Mouse (Mus musculus): Measurements from ENCODE around the gene Flvcr1.

The Flvcr1 gene

DNA sequence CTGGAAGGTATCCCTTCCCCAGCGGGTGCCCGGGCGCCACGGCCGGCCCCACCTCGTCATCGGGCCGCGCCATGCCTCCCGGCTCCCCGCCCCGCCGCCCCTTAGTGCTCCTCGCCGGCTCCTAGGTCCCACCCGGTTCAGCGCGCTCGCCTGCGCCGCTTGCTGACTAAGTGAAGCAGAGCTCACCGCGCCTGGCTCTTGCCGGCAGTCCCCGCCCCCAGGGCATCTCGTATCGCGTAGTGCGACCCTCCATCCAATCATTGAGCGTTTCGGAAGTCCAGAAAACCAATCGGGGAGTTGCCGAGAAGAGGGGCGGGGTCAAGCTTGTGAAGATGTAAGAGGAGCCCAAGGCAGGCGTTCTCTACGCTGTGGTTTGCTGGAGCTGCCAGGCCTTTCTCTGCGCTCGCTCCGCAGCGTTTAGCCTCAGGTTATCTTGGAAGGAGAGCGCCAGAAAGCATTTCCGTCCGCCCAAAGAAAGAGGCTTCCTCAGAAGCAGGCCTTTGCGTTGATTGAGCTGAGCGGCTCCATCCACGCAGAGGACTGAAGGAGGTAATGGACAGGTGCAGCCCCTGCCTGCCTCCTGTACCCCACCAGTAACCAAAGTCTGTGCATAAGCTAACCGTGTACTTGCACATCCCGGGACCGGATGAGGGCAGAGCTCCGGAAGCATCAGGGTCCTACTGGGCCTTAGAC, at the start of gene Flvcr1:
TSS of gene Flvcr1 (minus strand) at position 138 of the 693 bp plus-strand sequence.
- DNase-seq (ENCODE audit: low read depth, low spot score): peak; percentile 100

DNA sequence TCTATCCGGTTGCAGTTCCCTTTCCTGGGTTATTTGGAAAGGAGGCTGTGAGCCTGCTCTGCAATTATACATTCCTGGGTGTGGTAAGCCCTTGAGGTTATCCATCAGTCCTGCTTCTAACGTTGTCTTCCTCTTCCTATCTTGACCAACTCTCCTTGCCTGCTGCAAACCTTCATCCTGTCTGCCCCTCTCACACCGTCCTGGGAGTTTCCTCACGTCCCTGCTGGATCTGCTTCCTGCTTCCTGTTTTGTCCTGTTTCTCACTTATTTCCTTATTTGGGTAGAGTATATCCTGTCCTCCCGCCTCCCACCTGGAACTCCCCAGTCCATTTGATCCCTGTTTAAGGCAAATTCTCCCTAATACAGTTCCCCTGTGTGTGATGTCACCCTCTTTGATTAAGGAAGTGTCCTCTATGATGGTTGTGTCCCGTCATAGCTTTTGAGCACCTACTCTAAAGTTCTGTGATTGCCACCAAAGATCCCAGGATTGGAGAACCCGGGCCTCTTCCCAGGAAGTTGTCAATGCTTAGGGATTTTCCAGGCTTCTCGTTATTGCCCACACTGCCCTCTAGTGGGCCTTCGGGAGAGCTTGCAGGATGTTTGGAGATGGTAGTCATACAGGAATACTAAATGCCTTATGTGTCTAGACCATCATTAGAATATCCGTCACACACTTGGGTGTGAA, 49.4 kb upstream of the Flvcr1 start:
- DNase-seq (ENCODE audit: low read depth, low spot score): peak; percentile 73

DNA sequence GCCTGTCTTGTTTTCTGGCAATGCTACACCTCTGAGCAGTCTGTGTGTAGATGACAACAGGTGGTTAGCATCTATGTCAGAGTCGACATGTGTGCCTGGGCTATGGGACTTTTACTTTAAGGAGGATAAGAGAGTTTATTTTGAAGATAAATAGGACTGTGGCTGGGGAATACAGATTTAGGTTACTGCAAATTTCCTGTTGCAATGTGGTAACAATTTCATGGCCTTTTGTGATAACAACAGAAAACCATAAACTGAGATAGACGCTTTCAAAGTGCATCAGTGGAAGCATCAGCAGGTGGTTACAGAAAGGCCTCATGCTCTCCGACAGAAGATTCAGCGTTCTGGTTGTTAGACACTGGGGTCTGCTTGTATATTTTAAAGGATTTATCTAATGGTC, 47.5 kb upstream of the Flvcr1 start:
- DNase-seq (ENCODE audit: low read depth, low spot score): no peak

DNA sequence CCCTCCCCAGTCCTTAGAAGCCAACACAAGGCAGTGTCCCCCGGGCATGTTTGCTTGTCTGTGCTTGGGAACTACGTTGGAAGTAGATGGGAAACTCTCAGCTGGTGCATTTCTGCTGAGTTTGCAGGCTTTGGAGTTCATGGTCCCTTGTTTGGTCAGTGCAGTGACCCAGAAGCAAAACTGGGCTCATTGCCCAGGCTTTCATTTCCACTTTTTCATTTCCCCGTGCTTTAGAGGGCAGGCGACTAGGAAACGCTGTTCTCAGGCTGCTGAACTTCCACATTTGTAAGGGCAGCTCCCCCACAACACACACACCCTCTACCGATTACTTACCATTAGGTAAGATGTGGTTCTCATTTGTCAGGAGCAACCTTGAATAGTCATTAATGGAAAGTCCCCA, 47.0 kb upstream of the Flvcr1 start:
- DNase-seq (ENCODE audit: low read depth, low spot score): no peak

DNA sequence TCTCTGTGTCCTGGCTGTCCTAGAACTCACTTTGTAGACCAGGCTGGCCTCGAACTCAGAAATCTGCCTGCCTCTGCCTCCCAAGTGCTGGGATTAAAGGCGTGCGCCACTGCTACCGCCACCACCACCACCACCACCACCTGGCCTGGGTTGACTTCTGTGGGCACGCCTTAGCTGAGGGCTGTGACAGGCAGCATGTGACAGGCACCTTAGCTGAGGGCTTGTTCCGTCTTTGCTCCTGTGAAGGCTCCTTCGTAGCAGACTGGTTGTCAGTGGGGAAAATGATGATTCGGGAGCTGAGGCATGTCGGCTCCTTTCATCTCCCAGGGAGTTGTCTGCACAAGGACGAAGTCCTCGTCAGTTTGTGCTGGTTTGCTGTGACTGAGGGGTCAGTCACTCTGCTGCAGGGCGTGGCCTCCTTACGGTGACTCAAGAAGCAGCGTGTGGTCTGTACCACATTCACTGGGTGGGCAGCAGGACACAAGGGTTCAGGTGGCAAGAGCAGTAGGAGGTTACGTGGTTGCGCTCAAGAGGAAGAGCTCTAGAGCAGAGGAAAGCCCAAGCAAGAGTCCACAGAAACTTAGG, 46.5 kb upstream of the Flvcr1 start:
- DNase-seq (ENCODE audit: low read depth, low spot score): no peak

DNA sequence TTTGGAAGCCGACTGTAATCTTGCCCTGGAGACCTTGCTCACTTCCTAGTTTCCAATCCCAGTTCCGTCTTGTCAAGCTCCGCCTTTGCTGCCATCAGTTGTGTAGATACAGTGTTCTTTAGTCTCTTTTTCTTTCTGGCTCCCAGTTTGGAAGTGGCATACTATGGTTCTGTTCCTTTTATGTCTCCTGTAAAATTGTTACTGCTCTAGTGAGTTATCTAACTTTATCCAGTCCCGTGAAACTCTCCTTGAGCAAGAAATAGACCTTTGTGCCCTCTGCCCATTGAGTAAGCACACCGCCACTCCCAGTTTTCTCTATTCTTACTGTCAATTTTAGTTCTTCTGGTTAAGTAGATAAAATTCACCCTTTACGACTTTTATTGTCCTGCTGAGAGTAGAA, 45.7 kb upstream of the Flvcr1 start:
- no peak for DNase-seq (ENCODE audit: low read depth, low spot score)

DNA sequence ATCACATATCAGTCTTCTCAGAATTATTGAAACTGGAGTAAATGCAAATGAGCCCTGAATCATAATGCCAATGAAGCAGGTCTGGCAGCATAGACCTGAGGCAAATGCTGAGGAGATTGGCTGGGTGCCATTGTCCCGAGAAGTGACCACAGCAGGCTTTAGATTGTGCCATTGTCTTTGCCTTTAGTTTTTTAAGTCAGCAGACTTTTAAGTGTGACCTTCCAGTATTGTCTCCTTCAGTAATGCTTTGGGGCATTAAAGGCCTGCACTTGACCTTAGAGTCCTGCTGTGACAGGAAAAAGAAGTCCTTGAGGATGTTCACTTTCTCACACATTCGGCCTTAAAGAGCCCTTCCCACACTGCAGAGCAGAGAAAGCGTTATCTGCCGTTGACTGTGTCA, 44.3 kb upstream of the Flvcr1 start:
- no peak for DNase-seq (ENCODE audit: low read depth, low spot score)

DNA sequence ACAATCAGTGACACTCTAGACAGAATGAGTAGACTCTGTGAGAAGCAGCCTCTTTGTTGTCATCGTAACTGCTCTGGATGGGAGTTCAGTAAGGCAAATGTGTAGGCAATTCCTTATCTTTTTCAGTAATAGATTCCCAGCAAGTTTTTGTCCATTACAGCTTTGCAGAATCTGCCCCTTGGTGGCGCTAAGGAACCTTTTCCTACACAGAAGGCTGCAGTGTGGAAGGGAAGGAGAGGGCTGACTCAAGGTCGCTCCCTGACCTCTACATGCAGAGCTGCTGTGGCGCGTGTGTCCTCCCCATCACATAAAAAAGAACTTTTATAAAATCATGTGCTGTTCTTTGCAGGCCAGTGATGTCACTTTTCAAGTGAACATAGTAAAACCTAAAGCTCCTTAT, 42.4 kb upstream of the Flvcr1 start:
- no peak for DNase-seq (ENCODE audit: low read depth, low spot score)

DNA sequence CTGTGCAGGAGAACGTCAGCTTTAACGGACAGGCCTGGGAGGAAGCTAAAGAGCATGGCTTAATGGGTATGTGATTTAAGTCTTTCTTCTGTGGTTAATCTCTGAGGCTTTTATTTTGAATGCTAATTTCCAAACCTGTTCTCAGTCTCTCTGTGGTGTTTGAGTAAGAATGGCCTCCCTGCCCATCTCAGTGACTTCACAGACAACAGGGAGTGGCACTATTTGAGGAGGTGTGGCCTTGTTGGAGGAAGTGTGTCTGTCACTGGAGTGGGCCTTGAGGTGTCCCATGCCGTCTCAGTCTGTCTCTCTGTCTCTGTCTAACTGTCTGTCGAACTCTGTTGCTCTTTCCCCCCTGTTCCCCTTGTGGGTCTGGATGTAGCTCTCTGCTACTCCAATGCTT, 39.2 kb upstream of the Flvcr1 start:
- no peak for DNase-seq (ENCODE audit: low read depth, low spot score)

DNA sequence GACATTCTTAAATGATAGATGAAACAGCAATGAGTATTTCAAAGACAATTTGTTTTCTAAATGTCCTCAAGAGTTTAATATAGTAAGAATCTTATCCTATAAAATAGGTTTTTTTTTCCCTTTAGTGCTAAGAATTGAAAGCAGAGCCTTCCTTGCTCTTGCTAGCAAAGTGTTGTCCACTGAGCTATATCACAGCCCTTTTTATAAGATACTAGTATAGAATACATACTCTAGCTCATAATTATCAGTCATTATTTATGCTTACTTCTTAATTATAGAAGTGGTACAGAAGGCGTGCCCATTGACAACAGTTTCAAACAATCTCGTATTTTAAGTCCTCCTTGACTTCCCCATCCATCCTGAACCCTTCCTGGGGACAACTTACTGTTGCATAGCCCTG, 38.6 kb upstream of the Flvcr1 start:
- DNase-seq (ENCODE audit: low read depth, low spot score): no peak

DNA sequence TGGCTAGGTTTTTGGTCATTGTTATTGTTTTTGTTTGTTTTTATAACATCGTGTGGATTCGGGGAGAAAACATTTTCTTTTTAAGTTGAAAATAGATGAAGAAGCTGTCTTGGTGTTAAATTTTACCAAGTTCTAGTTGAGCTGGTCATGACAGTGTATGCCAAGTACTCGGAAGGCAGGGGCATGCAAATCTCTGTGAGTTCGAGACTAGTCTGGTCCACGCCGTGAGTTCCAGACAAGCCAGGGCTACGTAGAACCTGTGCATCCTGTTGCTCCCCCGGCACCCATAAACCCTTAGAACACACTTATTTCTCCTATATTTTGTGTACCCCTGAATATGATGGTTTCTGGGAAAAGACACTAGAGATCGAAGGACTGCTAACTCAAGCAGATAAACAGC, 37.7 kb upstream of the Flvcr1 start:
- DNase-seq (ENCODE audit: low read depth, low spot score): no peak

DNA sequence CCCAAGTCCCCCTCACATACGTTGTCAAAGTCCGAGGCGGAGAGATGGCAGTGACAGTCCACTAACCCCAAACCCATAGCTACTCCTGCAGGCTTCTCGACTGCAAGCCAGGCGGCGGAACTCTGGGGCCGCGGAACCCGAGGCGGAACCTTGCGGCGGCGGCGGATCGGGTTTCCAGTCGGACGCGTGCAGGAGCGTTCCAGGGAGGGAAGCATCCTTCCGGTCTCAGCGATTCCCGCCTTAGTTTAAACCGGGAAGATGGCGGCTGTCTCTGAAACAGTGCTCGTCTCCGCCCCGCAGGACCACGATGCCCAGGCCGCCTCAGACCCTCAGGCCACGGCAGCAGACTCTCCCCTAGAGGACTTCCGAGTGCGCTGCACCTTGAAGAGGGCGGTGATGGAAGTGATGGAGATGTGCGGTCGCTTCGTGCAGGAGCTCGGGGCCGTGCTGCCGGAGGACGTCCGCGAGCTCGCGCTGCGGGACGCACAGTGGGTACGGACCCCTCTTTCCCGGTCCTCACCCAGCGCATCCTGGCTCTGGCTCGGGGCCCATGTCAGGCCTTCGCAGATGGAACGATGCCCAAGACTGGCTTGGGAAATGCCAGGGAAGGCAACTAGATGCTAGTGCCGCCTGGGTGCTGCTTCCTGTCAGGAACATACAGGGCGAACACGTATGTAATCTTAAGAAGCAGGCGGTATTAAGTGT, 37.0 kb upstream of the Flvcr1 start, which contains the start of the genes Tatdn3 and Nsl1:
TSS of gene Tatdn3 (minus strand) at position 152 of the 705 bp plus-strand sequence.
TSS of gene Nsl1 (plus strand) at position 232 of the 705 bp plus-strand sequence.
- DNase-seq (ENCODE audit: low read depth, low spot score): peak; percentile 90

DNA sequence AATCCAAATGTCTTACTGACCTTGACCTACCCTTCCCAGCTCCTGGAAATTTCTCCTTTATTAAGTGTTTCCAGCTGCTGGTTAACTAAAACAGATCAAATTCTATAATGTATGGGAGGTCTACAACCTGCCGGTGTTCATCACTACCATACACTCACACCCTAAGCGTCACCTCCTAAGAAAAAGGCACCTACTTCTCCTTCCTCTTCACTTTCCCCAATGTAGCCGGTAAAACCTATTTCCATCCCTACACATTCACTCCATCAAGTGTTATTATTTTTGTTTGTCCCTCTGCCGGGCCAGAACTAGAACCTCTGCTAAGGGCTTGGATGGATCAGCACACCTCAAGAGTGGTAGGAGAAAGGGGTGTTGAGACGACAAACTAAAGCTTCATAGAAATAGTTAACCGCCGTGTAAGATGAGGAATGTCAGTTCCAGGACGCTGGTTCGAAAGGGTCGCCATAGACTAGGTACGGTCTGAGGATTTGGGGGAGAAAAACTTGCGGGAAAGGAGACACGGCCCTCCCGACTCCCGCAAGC, 36.4 kb upstream of the Flvcr1 start:
- DNase-seq (ENCODE audit: low read depth, low spot score): no peak

DNA sequence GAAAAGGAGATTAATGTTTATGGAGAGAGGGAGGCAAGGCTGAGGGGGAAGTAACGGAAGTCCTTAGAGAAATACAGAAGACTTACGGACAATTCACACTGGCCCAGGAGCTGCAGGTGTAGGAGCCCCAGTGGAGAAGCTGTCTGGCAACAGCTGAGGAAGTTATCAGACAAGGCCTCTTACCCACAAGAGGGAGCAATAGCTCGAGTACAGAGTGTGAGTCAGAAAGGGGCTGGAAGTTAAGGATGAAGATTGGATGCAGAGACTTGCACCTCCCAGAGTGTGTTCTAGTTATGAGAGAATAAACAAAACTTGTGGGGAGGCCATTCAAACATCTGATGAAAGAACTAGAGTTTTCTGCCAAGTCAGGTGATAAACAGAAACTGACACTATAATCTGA, 31.5 kb upstream of the Flvcr1 start:
- no peak for DNase-seq (ENCODE audit: low read depth, low spot score)

DNA sequence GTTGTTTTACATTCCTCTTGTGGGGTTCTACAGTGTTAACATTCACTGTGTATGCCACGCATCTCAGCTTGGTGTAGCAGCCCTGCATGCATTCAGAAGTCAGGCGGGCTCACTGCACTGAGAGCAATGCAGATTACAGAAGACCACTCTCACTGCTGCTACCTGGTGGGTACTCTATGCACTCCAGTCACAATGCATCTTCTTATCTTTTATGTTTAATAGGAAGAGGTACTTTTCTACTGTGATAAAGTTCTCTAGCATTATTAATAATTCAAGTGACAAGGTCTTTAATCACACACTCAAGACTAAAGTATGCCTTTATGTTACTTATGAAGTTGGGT, 29.5 kb upstream of the Flvcr1 start:
- DNase-seq (ENCODE audit: low read depth, low spot score): no peak

DNA sequence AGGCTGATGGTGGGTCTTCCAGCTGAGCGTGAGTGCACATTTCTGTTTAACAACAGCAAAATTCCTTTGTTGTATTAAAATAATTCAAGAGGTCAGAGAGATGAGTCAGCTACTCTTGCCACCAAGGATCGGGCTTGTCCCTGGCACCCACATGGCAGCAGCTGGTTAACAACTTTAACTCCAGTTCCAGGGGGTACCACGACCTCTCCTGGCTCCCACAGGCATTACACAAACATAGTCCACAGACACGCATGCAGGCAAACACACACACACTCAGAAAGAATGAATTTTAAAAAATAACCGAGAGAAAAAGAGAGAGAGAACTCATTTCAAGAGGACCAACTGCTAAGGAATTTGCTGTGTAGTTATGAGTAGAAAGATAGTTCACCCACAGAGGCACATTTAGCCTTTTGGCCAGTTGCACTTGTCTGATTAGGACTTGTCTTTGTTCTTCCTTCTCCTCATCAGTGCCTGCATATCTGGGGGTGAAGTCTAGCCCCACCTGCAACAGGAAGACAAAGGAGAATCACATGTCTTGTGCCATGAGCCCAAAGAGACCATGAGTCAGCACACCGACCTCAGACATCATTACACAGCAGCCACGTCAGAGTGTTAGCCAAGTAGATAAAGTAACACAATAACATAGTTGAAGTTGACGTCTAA, 29.0 kb upstream of the Flvcr1 start:
- no peak for DNase-seq (ENCODE audit: low read depth, low spot score)

DNA sequence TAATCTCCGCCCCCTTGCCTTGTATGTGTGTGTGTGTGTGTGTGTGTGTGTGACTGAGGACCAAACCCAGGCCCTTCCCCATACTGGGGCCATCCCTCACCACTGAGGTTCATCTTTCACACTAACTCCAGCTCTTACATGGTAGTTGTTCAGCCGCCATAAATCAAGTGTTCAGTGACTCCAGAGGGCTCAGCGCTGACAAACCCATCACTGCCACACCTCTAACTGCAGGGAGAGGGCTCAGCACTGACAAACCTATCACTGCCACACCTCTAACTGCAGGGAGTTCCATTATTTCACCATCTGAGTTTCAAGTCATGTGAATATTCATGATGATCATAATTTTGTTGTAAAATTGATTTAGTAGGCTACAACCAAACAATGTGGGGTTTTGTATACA, 27.6 kb upstream of the Flvcr1 start:
- no peak for DNase-seq (ENCODE audit: low read depth, low spot score)

DNA sequence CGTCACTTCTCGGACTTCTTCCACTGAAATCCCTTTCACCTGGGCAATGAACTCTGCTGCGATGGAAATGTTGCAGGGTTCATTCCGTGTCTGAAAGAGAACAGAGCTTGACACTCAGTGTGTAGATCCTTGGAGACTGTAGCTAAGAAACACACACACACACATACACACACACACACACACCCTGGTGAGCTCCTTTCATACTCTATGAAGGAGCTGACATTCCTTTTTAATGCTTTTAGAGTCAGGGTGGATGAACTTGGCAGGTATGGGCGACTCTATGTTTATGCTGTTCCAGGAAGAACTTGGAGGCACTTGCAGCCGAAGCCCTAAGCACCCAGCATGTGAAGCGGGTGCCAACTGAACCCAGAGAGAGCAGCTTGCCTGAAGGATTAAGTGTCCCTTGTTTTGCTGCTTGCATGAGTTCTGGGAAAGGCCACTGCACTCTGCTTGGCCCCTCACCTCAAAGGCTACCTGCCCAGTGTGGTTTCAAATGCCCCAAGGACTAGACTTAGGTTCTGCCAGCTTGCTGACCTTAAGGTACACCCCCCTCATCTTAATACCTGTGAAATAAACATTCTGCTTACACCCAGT, 20.4 kb upstream of the Flvcr1 start:
- no peak for DNase-seq (ENCODE audit: low read depth, low spot score)

DNA sequence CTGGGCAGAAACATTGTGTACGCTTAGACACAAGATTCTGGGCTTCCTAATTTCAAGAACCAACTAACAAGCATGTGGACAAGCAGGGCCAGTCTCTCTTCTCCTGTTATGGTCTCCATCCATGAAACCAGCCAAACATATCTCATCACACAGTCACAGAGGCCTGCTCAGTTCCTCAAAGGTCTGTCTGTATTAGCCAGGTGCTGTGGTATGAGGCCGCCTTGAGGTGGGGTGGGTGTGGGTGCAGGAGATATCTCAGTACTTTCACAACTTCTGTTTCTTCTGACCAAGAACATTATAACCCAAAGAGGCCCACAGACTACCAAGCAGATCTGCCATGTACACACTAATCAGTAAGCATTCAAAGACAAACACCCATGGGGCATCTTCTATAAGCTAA, 19.3 kb upstream of the Flvcr1 start:
- no peak for DNase-seq (ENCODE audit: low read depth, low spot score)

DNA sequence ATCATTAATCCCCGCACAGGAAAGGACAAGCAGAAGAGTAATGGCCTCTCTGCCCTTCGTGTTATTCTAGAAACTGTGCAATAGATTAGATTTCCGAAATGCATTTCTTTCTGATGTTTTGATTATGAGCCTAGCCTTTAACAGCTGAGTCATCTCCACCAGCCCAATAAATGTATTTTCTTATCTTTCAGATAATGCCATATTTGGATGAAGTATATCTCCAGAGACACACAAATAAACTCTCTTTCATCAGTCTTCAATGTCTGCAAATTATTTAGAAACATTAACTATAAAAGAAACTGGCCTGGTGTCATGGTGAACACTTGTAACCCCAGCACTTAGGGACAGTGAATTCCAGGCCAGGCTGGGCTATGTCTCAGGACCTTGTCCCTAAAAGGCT, 16.7 kb upstream of the Flvcr1 start:
- no peak for DNase-seq (ENCODE audit: low read depth, low spot score)

DNA sequence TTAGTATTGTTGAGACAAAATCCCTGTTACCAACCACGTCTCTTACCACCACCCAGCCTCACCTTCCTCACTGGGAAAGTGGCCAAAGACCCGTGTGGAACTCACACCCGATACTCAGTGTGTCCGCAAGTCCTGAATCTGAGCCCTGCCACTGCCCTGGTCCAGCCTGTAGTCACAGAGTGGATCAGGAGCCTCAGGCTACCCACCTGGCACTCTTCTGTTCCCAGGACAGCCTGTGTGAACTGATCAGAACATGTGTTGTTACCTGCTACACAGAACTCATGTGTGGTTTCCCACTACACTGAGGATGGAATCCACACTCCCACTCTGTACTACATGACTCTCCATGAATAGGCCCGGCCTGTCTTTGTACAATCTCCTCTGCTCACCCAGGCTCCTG, 16.1 kb upstream of the Flvcr1 start:
- no peak for DNase-seq (ENCODE audit: low read depth, low spot score)

All from mesoderm, embryonic 11.5 days (tissue).